Mouse (Mus musculus) liver, embryonic 11.5 days (tissue): ENCODE measurements around the gene Ino80b. TPM values are rescaled to one million over a fixed set of nuclear protein-coding genes. Genes with fewer than 3 reads are reported as not detected.

Experiments used
- ATAC-seq: fragments of 200-750 bp; cut with Nextera tagmentation; replicated peaks from 2 replicates; pipeline ENCODE4 v1.8.0; 2017; ENCODE audit warnings: moderate number of reproducible peaks, mild to moderate bottlenecking, moderate TSS enrichment, moderate library complexity; ENCODE audit not compliant: low FRiP score
- DNase-seq: peaks from one replicate; pipeline ENCODE4 v3.0.0-alpha.2; 2017; ENCODE audit warnings: low spot score
- H3K27ac ChIP-seq: fragments of 300-500 bp; sonication (generic); 2 replicates; pipeline ENCODE4 v1.5.1; 2014; ENCODE audit warnings: mild to moderate bottlenecking, low read depth, low read length, control low read depth
- H3K27me3 ChIP-seq: fragments of 300-500 bp; sonication (generic); replicated peaks from 2 replicates; pipeline ENCODE4 v1.6.1; 2014; ENCODE audit warnings: low read length, mixed read lengths; ENCODE audit not compliant: control insufficient read depth, insufficient read depth
- H3K36me3 ChIP-seq: fragments of 300-500 bp; sonication (generic); 2 replicates; pipeline ENCODE4 v1.6.1; 2014; ENCODE audit warnings: mild to moderate bottlenecking, low read length, moderate library complexity, mixed read lengths; ENCODE audit not compliant: control insufficient read depth, insufficient read depth
- H3K4me1 ChIP-seq: fragments of 300-500 bp; sonication (generic); replicated peaks from 2 replicates; pipeline ENCODE4 v1.6.1; 2014; ENCODE audit warnings: low read length, mixed read lengths; ENCODE audit not compliant: control insufficient read depth, insufficient read depth
- H3K4me2 ChIP-seq: fragments of 300-500 bp; sonication (generic); 2 replicates; pipeline ENCODE4 v1.6.1; 2014; ENCODE audit warnings: mild to moderate bottlenecking, control low read depth, moderate library complexity
- H3K4me3 ChIP-seq: fragments of 300-500 bp; sonication (generic); 2 replicates; pipeline ENCODE4 v1.5.1; 2014; ENCODE audit warnings: low read depth, low read length, control low read depth
- H3K9ac ChIP-seq: fragments of 300-500 bp; sonication (generic); 2 replicates; pipeline ENCODE4 v1.6.1; 2014; ENCODE audit warnings: low read depth, low read length, control low read depth
- H3K9me3 ChIP-seq: fragments of 300-500 bp; sonication (generic); 2 replicates; pipeline ENCODE4 v1.6.1; 2016; ENCODE audit warnings: low read length, inconsistent platforms, mixed read lengths; ENCODE audit not compliant: control insufficient read depth
- WGBS: fragments of 180-500 bp; shearing (Covaris S2); extraction: QIAGEN DNeasy Blood & Tissue Kit; methylation state at CpG from one replicate; pipeline ENCODE4 v1.1.7; 2014; 5-methylcytosine and 5-hydroxymethylcytosine counted together
- microRNA counts: library from miRNA; unstranded; fragments of <30 nt; microRNA quantifications from one replicate; lab custom pipeline; 2015
- microRNA-seq: library from miRNA; unstranded; fragments of <30 nt; microRNA quantifications from one replicate; pipeline ENCODE4, GENCODE M21; 2017; ENCODE audit warnings: borderline number of aligned reads
- polyA plus RNA-seq: library from polyadenylated mRNA; unstranded; fragments of >200 nt; fragmentation: Nextera tagmentation; extraction: Ambion mirVana; gene quantifications from 2 replicates; pipeline ENCODE4 v1.2.1, GENCODE M21; 2014

Ino80b gene
- polyA plus RNA-seq, 1 experiment from 2014 or later: 17.6 TPM

DNA sequence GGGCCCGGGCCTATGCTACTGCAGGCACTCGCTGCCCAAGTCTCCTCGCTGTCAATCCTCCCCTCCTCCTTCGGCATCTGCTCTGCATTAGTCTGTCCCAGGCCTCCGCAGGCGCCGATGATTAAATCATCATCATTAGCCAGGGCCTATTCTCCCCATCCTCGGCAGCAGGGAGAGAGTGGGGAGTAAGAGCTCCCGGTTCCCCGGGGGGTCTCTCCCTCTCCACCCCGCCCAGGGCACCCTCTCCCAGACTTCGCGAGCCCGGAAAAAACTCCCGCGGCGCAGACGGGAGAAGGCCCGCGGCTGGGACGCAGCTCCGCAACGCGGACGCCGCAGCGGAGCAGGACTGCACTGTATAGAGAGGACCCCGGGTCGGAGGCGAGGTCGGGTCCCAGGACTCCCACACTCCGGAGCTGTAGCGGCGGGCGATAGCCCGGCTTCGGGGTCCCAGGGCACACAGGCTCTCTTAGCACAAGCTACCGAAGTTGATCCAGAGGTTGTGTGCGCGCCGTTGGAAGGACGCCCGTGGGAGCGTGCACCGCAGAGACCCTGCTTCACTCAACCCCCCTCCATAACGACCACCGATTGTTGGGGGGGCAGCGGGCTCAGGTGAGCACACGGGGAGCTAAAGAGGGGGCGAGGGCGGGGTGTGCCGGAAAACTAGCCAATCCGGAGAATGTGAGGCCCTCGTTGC is 47.5 kb downstream of the Ino80b start, which contains the start of gene Pcgf1:
Pcgf1 (plus strand) TSS at position 240 of the 694 bp plus-strand sequence.
- H3K27me3 ChIP-seq: peaks cover 38% of the 10 kb centered on the region
- ATAC-seq (peak; percentile 59), DNase-seq (no peak)
- peak within 1 kb of the TSS; percentile 76 for H3K4me3 ChIP-seq
- no peaks in the 10 kb centered on the region for H3K9me3 ChIP-seq
- peaks cover 5% of the 10 kb centered on the region for H3K4me1 ChIP-seq
- H3K4me2 ChIP-seq: peak within 1 kb of the TSS; percentile 96
- peak within 1 kb of the TSS; percentile 81 for H3K27ac ChIP-seq
- WGBS: under 1% methylated on average over 54 of the region's 54 CpGs
- peaks cover 12% of the 10 kb centered on the region; the same call in 1 of the 2 replicates for H3K36me3 ChIP-seq
- peak within 1 kb of the TSS; percentile 79 for H3K9ac ChIP-seq

DNA sequence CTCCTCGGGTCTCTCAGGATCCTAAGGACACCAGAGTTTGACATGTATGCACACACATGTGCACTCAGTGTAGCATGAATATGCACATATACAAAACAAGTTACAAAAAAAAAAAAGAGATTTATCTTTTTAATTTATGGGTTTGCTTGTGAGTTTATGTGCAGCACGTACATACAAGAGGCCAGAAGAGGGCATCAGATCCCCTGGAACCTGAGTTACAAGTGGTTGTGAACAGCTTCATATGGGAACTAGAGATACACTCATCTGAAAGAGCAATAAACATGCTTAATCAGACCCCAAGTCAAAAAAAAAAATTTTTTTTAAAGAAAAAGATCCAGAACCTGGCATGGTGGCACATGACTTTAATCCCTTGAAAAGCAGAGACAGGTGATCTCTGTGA is 50.3 kb downstream of the Ino80b start:
- no peak for ATAC-seq
- WGBS: 31% methylated on average over 2 of the region's 2 CpGs

More for the DNA sequence above, 50.3 kb downstream of the Ino80b start:
- no peak for DNase-seq
- Histone ChIP-seq H3K27me3 (peaks cover 59% of the 10 kb centered on the region), H3K9me3 (no peaks in the 10 kb centered on the region), H3K4me1 (peaks cover 15% of the 10 kb centered on the region), H3K36me3 (no peaks in the 10 kb centered on the region), H3K4me2 (no peak overlapping the region), H3K9ac (no peak overlapping the region), H3K27ac (no peak overlapping the region), H3K4me3 (no peak overlapping the region)

MicroRNAs encoded within 50 kb of the gene (microRNA counts, 519-probe panel; counts per million panel counts)
- not detected for microRNA mmu-miR-3470a+mmu-miR-3470b (lab: Ali Mortazavi, UCI)

Small RNA genes within 50 kb of the gene (microRNA-seq; reads per million reads assigned to microRNA genes)
- gene Mir3470a: not detected

Other genes starting within 250 kb of the Ino80b start
- 0.14 and 0.34 TPM in 2 replicates for gene Sema4f, start 185.7 kb downstream of the Ino80b start, polyA plus RNA-seq
- 6.8 and 8.2 TPM in 2 replicates for gene M1ap, start 178.5 kb downstream of the Ino80b start, polyA plus RNA-seq
- gene Dok1, start 92.0 kb downstream of the Ino80b start, polyA plus RNA-seq: 12.6 and 17.2 TPM in 2 replicates
- 5.0 and 6.2 TPM in 2 replicates for gene Loxl3, start 91.3 kb downstream of the Ino80b start, polyA plus RNA-seq
- 220 and 230 TPM in 2 replicates for gene Aup1, start 70.9 kb downstream of the Ino80b start, polyA plus RNA-seq
- gene Htra2, start 70.2 kb downstream of the Ino80b start, polyA plus RNA-seq: 102 and 103 TPM in 2 replicates
- 6.1 and 6.2 TPM in 2 replicates for gene Dqx1, start 67.6 kb downstream of the Ino80b start, polyA plus RNA-seq
- gene Tlx2, start 55.1 kb downstream of the Ino80b start, polyA plus RNA-seq: 0.30 and 0.95 TPM in 2 replicates
- gene Pcgf1, start 47.6 kb downstream of the Ino80b start, polyA plus RNA-seq: 25.0 and 27.8 TPM in 2 replicates
- 0.53 and 0.73 TPM in 2 replicates for gene Lbx2, start 39.1 kb downstream of the Ino80b start, polyA plus RNA-seq
- gene Ccdc142, start 23.8 kb downstream of the Ino80b start, polyA plus RNA-seq: 2.0 and 2.5 TPM in 2 replicates
- gene Gm42688, start 23.8 kb downstream of the Ino80b start, polyA plus RNA-seq: 2.7 and 2.9 TPM in 2 replicates
- gene Mrpl53, start 16.4 kb downstream of the Ino80b start, polyA plus RNA-seq: 110 and 115 TPM in 2 replicates
- gene Mogs, start 9.9 kb downstream of the Ino80b start, polyA plus RNA-seq: 88.9 and 89.6 TPM in 2 replicates
- 45.1 and 50.3 TPM in 2 replicates for gene Wbp1, start 3.9 kb downstream of the Ino80b start, polyA plus RNA-seq
- 14.7 and 15.4 TPM in 2 replicates for gene Rtkn, start 10.0 kb upstream of the Ino80b start, polyA plus RNA-seq
- gene Wdr54, start 31.0 kb upstream of the Ino80b start, polyA plus RNA-seq: 2.3 and 4.3 TPM in 2 replicates
- gene 1700003E16Rik, start 31.0 kb upstream of the Ino80b start, polyA plus RNA-seq: 0.08 and 0.12 TPM in 2 replicates
- 56.3 and 63.4 TPM in 2 replicates for gene Dctn1, start 40.5 kb upstream of the Ino80b start, polyA plus RNA-seq
- gene Slc4a5, start 94.4 kb upstream of the Ino80b start, polyA plus RNA-seq: 0.23 and 0.41 TPM in 2 replicates
- gene Mthfd2, start 200.5 kb upstream of the Ino80b start, polyA plus RNA-seq: 119 and 120 TPM in 2 replicates
- gene Mob1a, start 200.6 kb upstream of the Ino80b start, polyA plus RNA-seq: 78.5 and 84.8 TPM in 2 replicates
- 307 and 333 TPM in 2 replicates for gene Bola3, start 223.7 kb upstream of the Ino80b start, polyA plus RNA-seq